Mouse (Mus musculus) thymus, postnatal 0 days (tissue): ENCODE data around the gene Rpl13. TPM values are rescaled to one million over a fixed set of nuclear protein-coding genes. Genes with fewer than 3 reads are reported as not detected.

Experiments
- DNase-seq: peaks from one replicate; pipeline ENCODE4 v3.0.0-alpha.2; 2015; ENCODE audit warnings: low spot score
- microRNA-seq: library from miRNA; unstranded; fragments of <30 nt; microRNA quantifications from one replicate; pipeline ENCODE4, GENCODE M21; 2016; ENCODE audit warnings: borderline number of aligned reads
- polyA plus RNA-seq: library from polyadenylated mRNA; unstranded; fragments of >200 nt; fragmentation: Nextera tagmentation; extraction: Ambion mirVana; gene quantifications from 2 replicates; pipeline ENCODE4 v1.2.1, GENCODE M21; 2015

Rpl13 gene
- polyA plus RNA-seq, 1 experiment from 2014 or later, result 1,818 TPM

- DNase-seq, result no peak
Observed at GRCm38 (mm10) chr8:123146390-123146789, 44.2 kb downstream of the Rpl13 start.

- DNase-seq, result no peak
Observed at GRCm38 (mm10) chr8:123150737-123151171, 48.6 kb downstream of the Rpl13 start.

Small RNA genes lying within 50 kb of the gene (microRNA-seq; reads per million reads assigned to microRNA genes)
- gene Mir7079 (not detected), gene Mir7080 (not detected)

Other genes with a start within 250 kb of the Rpl13 start
- gene Ankrd11, start 60.1 kb upstream of the Rpl13 start, polyA plus RNA-seq, result 51.4 and 78.6 TPM in 2 replicates
- gene Spg7, start 39.4 kb upstream of the Rpl13 start, polyA plus RNA-seq, result 48.2 and 49.5 TPM in 2 replicates
- gene Cpne7, start 15.0 kb downstream of the Rpl13 start, polyA plus RNA-seq, result 0.22 and 0.31 TPM in 2 replicates
- 3.7 and 3.8 TPM in 2 replicates for gene Sult5a1, start 56.0 kb downstream of the Rpl13 start, polyA plus RNA-seq
- gene Dpep1, start 83.9 kb downstream of the Rpl13 start, polyA plus RNA-seq, result 2.7 and 3.7 TPM in 2 replicates
- gene Chmp1a, start 110.4 kb downstream of the Rpl13 start, polyA plus RNA-seq, result 144 and 151 TPM in 2 replicates
- gene Spata33, start 110.5 kb downstream of the Rpl13 start, polyA plus RNA-seq, result 1.0 and 2.2 TPM in 2 replicates
- 18.3 and 18.6 TPM in 2 replicates for gene Cdk10, start 122.5 kb downstream of the Rpl13 start, polyA plus RNA-seq
- 8.4 and 8.8 TPM in 2 replicates for gene Spata2l, start 133.9 kb downstream of the Rpl13 start, polyA plus RNA-seq
- 15.8 and 18.8 TPM in 2 replicates for gene Zfp276, start 151.8 kb downstream of the Rpl13 start, polyA plus RNA-seq
- gene Vps9d1, start 152.0 kb downstream of the Rpl13 start, polyA plus RNA-seq, result 11.5 and 12.0 TPM in 2 replicates
- 22.0 and 22.5 TPM in 2 replicates for gene Fanca, start 216.2 kb downstream of the Rpl13 start, polyA plus RNA-seq
- gene Spire2, start 230.4 kb downstream of the Rpl13 start, polyA plus RNA-seq, result 1.3 and 1.4 TPM in 2 replicates